Mouse (Mus musculus): ENCODE results near the gene Ccnq. TPM values are rescaled to one million over a fixed set of nuclear protein-coding genes. Genes with fewer than 3 reads are reported as not detected.

The Ccnq gene
- polyA plus RNA-seq, 1 experiment from 2014 or later, result 32.2 TPM

GRCm38 (mm10) chr11:78728041-78728440, 23.5 kb downstream of the Ccnq start:
- no peaks in the 10 kb centered on the region for H3K36me3 ChIP-seq
- H3K27ac ChIP-seq (replicated peaks), result no peak overlapping the region
- no peaks in the 10 kb centered on the region for H3K4me1 ChIP-seq
- H3K4me3 ChIP-seq (replicated peaks), result no peak overlapping the region
- H3K4me2 ChIP-seq, result no peak overlapping the region
- ATAC-seq (ENCODE audit: low FRiP score), result no peak
- WGBS, result 80% methylated on average over 4 of the region's 4 CpGs
- H3K9me3 ChIP-seq (replicated peaks), result no peaks in the 10 kb centered on the region
- H3K27me3 ChIP-seq (replicated peaks), result no peaks in the 10 kb centered on the region
- H3K9ac ChIP-seq (replicated peaks), result no peak overlapping the region

- Histone ChIP-seq H3K4me2 (no peak overlapping the region), H3K4me1 (no peaks in the 10 kb centered on the region), H3K9me3 (replicated peaks) (no peaks in the 10 kb centered on the region), H3K4me3 (replicated peaks) (no peak overlapping the region), H3K36me3 (no peaks in the 10 kb centered on the region), H3K27ac (replicated peaks) (no peak overlapping the region), H3K27me3 (replicated peaks) (no peaks in the 10 kb centered on the region), H3K9ac (replicated peaks) (no peak overlapping the region)
- no peak for ATAC-seq (ENCODE audit: low FRiP score)
- 90% methylated on average over 3 of the region's 3 CpGs for WGBS
Measured at GRCm38 (mm10) chr11:78726366-78726765, 25.2 kb downstream of the Ccnq start.

- H3K4me2 ChIP-seq, result no peak overlapping the region
- H3K9ac ChIP-seq (replicated peaks), result no peak overlapping the region
- 79% methylated on average over 1 of the region's 1 CpGs for WGBS
- ATAC-seq (ENCODE audit: low FRiP score), result no peak
- no peaks in the 10 kb centered on the region for H3K9me3 ChIP-seq (replicated peaks)
- no peaks in the 10 kb centered on the region for H3K4me1 ChIP-seq
- H3K4me3 ChIP-seq (replicated peaks), result no peak overlapping the region
- no peak overlapping the region for H3K27ac ChIP-seq (replicated peaks)
- H3K36me3 ChIP-seq, result no peaks in the 10 kb centered on the region
- no peaks in the 10 kb centered on the region for H3K27me3 ChIP-seq (replicated peaks)
Measured at GRCm38 (mm10) chr11:78724792-78725191, 26.7 kb downstream of the Ccnq start.

DNA sequence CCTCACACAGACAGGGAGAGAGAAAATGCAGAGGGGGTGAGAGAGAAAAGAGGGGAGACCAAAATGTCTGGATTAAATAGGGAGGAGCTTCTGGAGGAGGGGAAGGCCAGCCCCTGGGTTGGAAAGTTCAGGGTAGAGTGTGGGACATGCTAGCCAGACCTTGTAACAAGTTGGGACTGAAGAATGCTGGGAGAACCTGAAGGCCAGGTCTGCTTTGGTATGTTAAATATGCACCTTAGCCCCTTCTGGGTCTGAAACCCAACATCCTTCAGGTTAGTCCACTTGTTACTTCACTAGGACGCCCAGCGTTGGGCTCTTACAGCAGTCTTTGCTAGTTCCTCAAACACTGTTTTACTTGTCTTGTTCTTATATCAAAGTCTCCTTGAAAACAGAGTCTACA, 30.1 kb downstream of the Ccnq start:
- H3K4me1 ChIP-seq, result no peaks in the 10 kb centered on the region
- no peak overlapping the region for H3K4me3 ChIP-seq (replicated peaks)
- ATAC-seq (ENCODE audit: low FRiP score), result no peak
- no peak overlapping the region for H3K9ac ChIP-seq (replicated peaks)
- no peak overlapping the region for H3K4me2 ChIP-seq
- H3K9me3 ChIP-seq (replicated peaks), result no peaks in the 10 kb centered on the region
- H3K27me3 ChIP-seq (replicated peaks), result no peaks in the 10 kb centered on the region
- H3K27ac ChIP-seq (replicated peaks), result no peak overlapping the region
- WGBS, result 85% methylated on average over 2 of the region's 2 CpGs
- no peaks in the 10 kb centered on the region for H3K36me3 ChIP-seq

GRCm38 (mm10) chr11:78717655-78718054, 33.9 kb downstream of the Ccnq start:
- Histone ChIP-seq H3K9ac (replicated peaks) (no peak overlapping the region), H3K9me3 (replicated peaks) (no peaks in the 10 kb centered on the region), H3K27ac (replicated peaks) (no peak overlapping the region), H3K4me3 (replicated peaks) (no peak overlapping the region), H3K27me3 (replicated peaks) (no peaks in the 10 kb centered on the region), H3K36me3 (no peaks in the 10 kb centered on the region), H3K4me2 (no peak overlapping the region), H3K4me1 (no peaks in the 10 kb centered on the region)
- WGBS, result 59% methylated on average over 4 of the region's 4 CpGs
- no peak for ATAC-seq (ENCODE audit: low FRiP score)

- ATAC-seq (ENCODE audit: low FRiP score), result no peak
- 73% methylated on average over 2 of the region's 2 CpGs for whole genome bisulfite sequencing
- H3K4me2 ChIP-seq, result no peak overlapping the region
Measured at GRCm38 (mm10) chr11:78708642-78709041, 42.9 kb downstream of the Ccnq start.

DNA sequence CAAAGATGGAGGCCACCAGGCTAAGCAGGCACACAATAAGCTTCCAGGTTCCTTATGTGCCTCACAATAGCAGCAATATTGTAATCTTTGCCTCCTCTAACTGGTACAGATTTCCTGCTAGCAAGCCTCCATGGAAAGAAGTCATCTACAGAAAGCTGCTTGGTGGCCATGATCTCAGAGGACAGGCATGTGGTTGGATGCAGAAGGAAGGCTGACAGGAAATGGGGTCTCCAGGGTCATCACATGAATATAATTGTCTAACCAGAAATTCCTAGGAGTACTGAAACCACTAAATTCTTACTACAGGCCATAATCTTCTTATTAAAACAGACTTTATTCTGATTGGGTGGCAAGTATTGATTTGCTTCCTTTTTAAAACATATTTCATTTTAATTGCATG, 45.5 kb downstream of the Ccnq start:
- H3K4me3 ChIP-seq (replicated peaks), result no peak overlapping the region
- H3K9me3 ChIP-seq (replicated peaks), result no peaks in the 10 kb centered on the region
- no peak overlapping the region for H3K27ac ChIP-seq (replicated peaks)
- no peaks in the 10 kb centered on the region for H3K36me3 ChIP-seq
- no peak for ATAC-seq (ENCODE audit: low FRiP score)
- no peaks in the 10 kb centered on the region for H3K4me1 ChIP-seq
- no peaks in the 10 kb centered on the region for H3K27me3 ChIP-seq (replicated peaks)
- no peak overlapping the region for H3K9ac ChIP-seq (replicated peaks)
- H3K4me2 ChIP-seq, result no peak overlapping the region

More at GRCm38 (mm10) chr11:78708642-78709041, 42.9 kb downstream of the Ccnq start:
- Histone ChIP-seq H3K36me3 (no peaks in the 10 kb centered on the region), H3K4me3 (replicated peaks) (no peak overlapping the region), H3K27ac (replicated peaks) (no peak overlapping the region), H3K9ac (replicated peaks) (no peak overlapping the region), H3K4me1 (no peaks in the 10 kb centered on the region), H3K9me3 (replicated peaks) (no peaks in the 10 kb centered on the region), H3K27me3 (replicated peaks) (no peaks in the 10 kb centered on the region)

DNA sequence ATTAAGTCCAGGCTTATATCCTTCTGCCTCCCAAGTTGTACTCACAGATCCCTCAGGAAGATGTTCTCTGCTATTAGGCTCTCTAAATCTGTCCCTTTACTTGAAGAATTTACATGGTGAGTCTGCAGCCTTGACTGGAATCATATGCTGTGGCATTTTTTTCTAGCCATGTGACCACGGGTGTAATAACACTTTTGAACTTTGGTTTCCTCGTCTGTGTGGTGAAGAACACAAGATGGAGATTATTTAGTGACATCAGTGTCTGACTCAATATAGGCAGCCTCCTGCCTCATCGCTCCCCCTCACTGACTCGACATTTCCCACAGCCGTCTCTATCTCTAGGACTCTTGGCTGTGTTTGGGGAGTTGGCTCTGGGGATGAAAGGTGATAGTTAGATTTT, 48.4 kb downstream of the Ccnq start:
- Histone ChIP-seq H3K27me3 (replicated peaks) (no peaks in the 10 kb centered on the region), H3K36me3 (no peaks in the 10 kb centered on the region), H3K4me1 (no peaks in the 10 kb centered on the region), H3K4me2 (no peak overlapping the region), H3K9ac (replicated peaks) (no peak overlapping the region), H3K9me3 (replicated peaks) (no peaks in the 10 kb centered on the region), H3K27ac (replicated peaks) (no peak overlapping the region), H3K4me3 (replicated peaks) (no peak overlapping the region)
- no peak for ATAC-seq (ENCODE audit: low FRiP score)
- WGBS, result 87% methylated on average over 5 of the region's 5 CpGs

DNA sequence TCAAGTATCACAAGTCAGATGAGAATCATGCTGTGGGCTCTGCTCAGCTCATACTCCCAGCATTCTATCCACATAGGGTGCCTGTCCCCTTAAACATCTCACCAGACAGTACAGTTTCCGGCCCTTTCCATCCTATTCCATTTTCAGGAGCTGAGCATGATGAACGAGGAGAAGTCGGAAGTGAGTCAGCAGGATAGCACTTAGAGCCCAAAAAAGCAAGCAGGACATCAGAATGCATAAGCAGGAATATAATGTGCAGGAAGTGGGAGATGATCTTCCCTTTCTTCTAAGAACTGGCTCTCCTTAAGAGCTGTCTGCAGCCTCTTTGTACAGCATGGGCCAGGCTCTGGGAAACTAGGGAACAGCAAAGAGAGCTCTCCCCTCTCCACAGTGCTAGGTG, 49.2 kb downstream of the Ccnq start:
- ATAC-seq (ENCODE audit: low FRiP score), result no peak

More for the DNA sequence above, 49.2 kb downstream of the Ccnq start:
- Histone ChIP-seq H3K27ac (replicated peaks) (no peak overlapping the region), H3K4me3 (replicated peaks) (no peak overlapping the region), H3K9me3 (replicated peaks) (no peaks in the 10 kb centered on the region), H3K36me3 (no peaks in the 10 kb centered on the region), H3K4me1 (no peaks in the 10 kb centered on the region), H3K9ac (replicated peaks) (no peak overlapping the region), H3K27me3 (replicated peaks) (no peaks in the 10 kb centered on the region), H3K4me2 (no peak overlapping the region)
- 73% methylated on average over 3 of the region's 3 CpGs for WGBS

Small RNA genes within 50 kb of the gene (microRNA-seq; reads per million reads assigned to microRNA genes)
- gene Gm23840, result not detected

Other genes with a start within 250 kb of the Ccnq start
- 0.12 TPM in 1 of 2 replicates, not detected in the other for gene Sebox, start 248.3 kb downstream of the Ccnq start, polyA plus RNA-seq (2015; fragmentation: Nextera tagmentation; extraction: Ambion mirVana)
- 89.3 and 94.4 TPM in 2 replicates for gene Tmem199, start 239.6 kb downstream of the Ccnq start, polyA plus RNA-seq (2015; fragmentation: Nextera tagmentation; extraction: Ambion mirVana)
- gene Poldip2, start 239.5 kb downstream of the Ccnq start, polyA plus RNA-seq (2015; fragmentation: Nextera tagmentation; extraction: Ambion mirVana), result 182 and 192 TPM in 2 replicates
- 56.1 and 60.3 TPM in 2 replicates for gene Tnfaip1, start 215.4 kb downstream of the Ccnq start, polyA plus RNA-seq (2015; fragmentation: Nextera tagmentation; extraction: Ambion mirVana)
- gene Ift20, start 215.4 kb downstream of the Ccnq start, polyA plus RNA-seq (2015; fragmentation: Nextera tagmentation; extraction: Ambion mirVana), result 120 and 127 TPM in 2 replicates
- 43.1 and 50.4 TPM in 2 replicates for gene Tmem97, start 201.0 kb downstream of the Ccnq start, polyA plus RNA-seq (2015; fragmentation: Nextera tagmentation; extraction: Ambion mirVana)
- 21.1 and 25.4 TPM in 2 replicates for gene Nlk, start 54.4 kb downstream of the Ccnq start, polyA plus RNA-seq (2015; fragmentation: Nextera tagmentation; extraction: Ambion mirVana)
- gene Lyrm9, start 74.9 kb upstream of the Ccnq start, polyA plus RNA-seq (2015; fragmentation: Nextera tagmentation; extraction: Ambion mirVana), result 34.0 and 42.0 TPM in 2 replicates
- gene Nos2, start 169.1 kb upstream of the Ccnq start, polyA plus RNA-seq (2015; fragmentation: Nextera tagmentation; extraction: Ambion mirVana), result 1.0 and 1.3 TPM in 2 replicates
- gene Lgals9, start 233.2 kb upstream of the Ccnq start, polyA plus RNA-seq (2015; fragmentation: Nextera tagmentation; extraction: Ambion mirVana), result 18.3 and 67.6 TPM in 2 replicates

All from neural tube, embryonic 15.5 days (tissue).